Mouse (Mus musculus) brain, embryonic 14.5 days (tissue): Measurements from ENCODE around the gene Fads2.

Experiments
- CTCF ChIP-seq: fragments of 200-500 bp; IDR thresholded peaks from 2 replicates; pipeline ENCODE4 v1.5.1; 2012; ENCODE audit warnings: inconsistent platforms, mild to moderate bottlenecking, moderate library complexity, borderline replicate concordance; ENCODE audit not compliant: insufficient read depth, insufficient read length; ENCODE audit errors: extremely low read depth
- POLR2A ChIP-seq: fragments of 200-500 bp; IDR thresholded peaks from 2 replicates; pipeline ENCODE4 v1.6.1; 2012; ENCODE audit warnings: mild to moderate bottlenecking, inconsistent platforms, borderline replicate concordance; ENCODE audit not compliant: poor library complexity, insufficient read depth, insufficient read length, severe bottlenecking; ENCODE audit errors: extremely low read depth

- TF ChIP-seq CTCF (no peak), POLR2A (no peak)
Measured at GRCm38 (mm10) chr19:10062862-10063261, 38.7 kb downstream of the Fads2 start.
